Mouse (Mus musculus) cerebellum, adult 2 months (tissue): ENCODE results near the gene Fam213b. TPM values are rescaled to one million over a fixed set of nuclear protein-coding genes. Genes with fewer than 3 reads are reported as not detected.

Experiments
- DNase-seq, 2 experiments: peaks; one replicate each; pipeline ENCODE4 v3.0.0; 2021
- H3K27ac ChIP-seq: fragments of 200-500 bp; 2 replicates; pipeline ENCODE4 v1.5.1; 2012; ENCODE audit warnings: low read length, control low read depth, inconsistent platforms; ENCODE audit not compliant: insufficient read depth
- H3K27me3 ChIP-seq: fragments of 200-500 bp; 2 replicates; pipeline ENCODE4 v1.6.1; 2012; ENCODE audit warnings: inconsistent platforms, mild to moderate bottlenecking, low read length, moderate library complexity; ENCODE audit not compliant: control insufficient read depth, insufficient read depth
- H3K4me1 ChIP-seq: fragments of 200-500 bp; 2 replicates; pipeline ENCODE4 v1.6.1; 2011; ENCODE audit warnings: low read length; ENCODE audit not compliant: control insufficient read depth, insufficient read depth
- H3K4me3 ChIP-seq: fragments of 200-500 bp; replicated peaks from 2 replicates; pipeline ENCODE3; 2011; ENCODE audit warnings: mild to moderate bottlenecking, low read depth, low read length, control low read depth; ENCODE audit not compliant: insufficient read depth
- CTCF ChIP-seq: fragments of 200-500 bp; IDR thresholded peaks from 2 replicates; pipeline ENCODE4 v1.5.1; 2011; ENCODE audit warnings: low read depth, mild to moderate bottlenecking, control low read depth, low read length, moderate library complexity, borderline replicate concordance; ENCODE audit not compliant: insufficient read depth
- POLR2A ChIP-seq: fragments of 200-500 bp; IDR thresholded peaks from 2 replicates; pipeline ENCODE4 v1.6.1; 2011; ENCODE audit warnings: low read length, control low read depth, borderline replicate concordance; ENCODE audit not compliant: insufficient read depth
- WGBS: fragments of 180-500 bp; shearing (Covaris S2); methylation state at CpG from one replicate; pipeline ENCODE4 v1.1.7; 2018; 5-methylcytosine and 5-hydroxymethylcytosine counted together
- polyA plus RNA-seq: library from polyadenylated mRNA; depleted of rRNA; stranded (reverse); fragments of >200 nt; gene quantifications from 2 replicates; pipeline ENCODE4 v1.2.3, GENCODE M21; 2012

Fam213b gene
- polyA plus RNA-seq, 1 experiment, result 180 TPM

DNA sequence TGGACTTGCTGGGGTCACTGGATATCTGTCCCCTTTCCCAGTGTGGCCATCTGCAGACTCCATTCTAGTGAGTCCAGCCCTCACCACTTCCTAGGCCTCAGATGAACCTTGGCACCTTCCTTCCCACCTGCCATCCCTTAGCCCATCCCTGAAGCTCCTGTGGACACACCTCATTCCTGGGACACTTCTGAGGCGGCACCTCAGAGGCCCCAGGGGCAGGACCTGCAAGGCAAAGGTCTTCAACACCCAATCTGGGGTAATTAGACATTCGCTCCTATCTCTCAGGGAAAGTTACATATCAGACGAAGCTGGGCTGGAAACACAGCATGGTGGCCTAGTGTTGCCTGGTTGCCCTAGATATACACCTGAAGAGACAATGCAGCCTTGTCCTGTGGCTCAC lies 15.8 kb upstream of the Fam213b start:
- WGBS, result 80% methylated on average over 3 of the region's 3 CpGs
- no peak overlapping the region for H3K4me3 ChIP-seq
- no peaks in the 10 kb centered on the region for H3K27me3 ChIP-seq
- no peak for DNase-seq
- TF ChIP-seq CTCF, result no peak
- no peak for TF ChIP-seq POLR2A
- H3K4me1 ChIP-seq, result no peaks in the 10 kb centered on the region
- H3K27ac ChIP-seq, result no peak overlapping the region

DNA sequence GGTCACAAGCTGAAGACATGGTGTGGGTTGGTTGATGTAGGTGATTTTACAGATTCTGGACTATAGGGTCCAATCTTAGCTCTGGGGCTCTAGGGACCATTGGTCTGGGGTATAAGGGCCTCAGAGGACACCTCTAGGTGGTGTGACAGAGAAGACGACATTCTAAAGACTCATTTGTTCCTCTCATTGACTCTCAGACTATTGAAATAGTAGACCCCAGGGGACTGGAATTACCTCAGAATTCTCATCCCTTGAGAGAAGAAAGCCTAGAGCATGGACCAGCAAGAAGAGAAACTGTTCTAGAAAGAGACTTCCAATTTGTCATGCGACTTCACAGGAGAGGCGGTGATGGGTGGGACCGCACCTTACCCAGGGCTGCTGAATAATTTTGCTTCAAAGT lies 15.3 kb upstream of the Fam213b start:
- H3K4me3 ChIP-seq, result no peak overlapping the region
- no peak for DNase-seq
- no peaks in the 10 kb centered on the region for H3K4me1 ChIP-seq
- no peak for TF ChIP-seq POLR2A
- no peak for TF ChIP-seq CTCF
- no peak overlapping the region for H3K27ac ChIP-seq
- H3K27me3 ChIP-seq, result no peaks in the 10 kb centered on the region
- 95% methylated on average over 4 of the region's 4 CpGs for WGBS

DNA sequence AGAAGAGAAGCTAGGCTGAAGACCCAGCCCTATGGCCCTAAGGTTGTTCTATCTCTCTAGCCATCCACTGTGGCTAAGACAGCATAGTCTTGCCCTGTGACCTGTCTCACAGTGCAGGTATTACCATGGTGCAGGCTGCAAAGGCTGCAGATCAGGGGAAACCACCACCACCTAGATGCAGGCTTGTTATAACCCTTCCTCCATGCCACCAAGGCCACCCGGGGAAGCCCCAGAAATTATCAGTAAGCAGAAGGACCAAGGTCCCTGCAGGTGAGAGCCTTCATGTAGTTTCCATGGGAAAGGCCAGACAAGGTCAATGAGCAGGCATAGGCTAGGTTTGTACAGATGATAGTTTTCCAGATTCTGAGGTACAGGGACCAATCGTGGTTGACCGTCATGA lies 14.9 kb upstream of the Fam213b start:
- Histone ChIP-seq H3K27ac (no peak overlapping the region), H3K4me1 (no peaks in the 10 kb centered on the region), H3K4me3 (no peak overlapping the region), H3K27me3 (no peaks in the 10 kb centered on the region)
- TF ChIP-seq CTCF (no peak), POLR2A (no peak)
- no peak for DNase-seq
- WGBS, result 94% methylated on average over 3 of the region's 3 CpGs

DNA sequence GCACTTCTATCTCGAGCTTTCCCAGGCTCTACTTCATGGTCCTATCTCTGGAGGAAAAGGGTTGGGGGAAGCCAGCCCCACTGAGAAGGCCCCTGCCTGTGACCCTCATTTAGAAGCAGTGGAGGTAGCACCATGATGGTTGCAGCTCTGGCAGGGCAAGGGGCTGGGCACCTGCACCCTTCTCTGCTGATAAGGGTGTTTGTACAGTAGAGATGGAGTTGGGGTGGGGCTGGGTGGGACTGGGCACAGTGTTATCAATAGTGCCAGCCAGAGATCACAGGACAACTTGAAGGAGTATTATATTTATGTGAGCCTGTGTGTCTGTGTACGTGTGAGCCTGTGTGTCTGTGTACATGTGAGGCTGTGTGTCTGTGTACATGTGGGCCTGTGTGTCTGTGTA lies 12.7 kb upstream of the Fam213b start:
- TF ChIP-seq CTCF (no peak), POLR2A (no peak)
- 80% methylated on average over 2 of the region's 2 CpGs for WGBS
- H3K27me3 ChIP-seq, result no peaks in the 10 kb centered on the region
- H3K27ac ChIP-seq, result no peak overlapping the region
- no peak for DNase-seq
- H3K4me3 ChIP-seq, result no peak overlapping the region
- peaks cover 4% of the 10 kb centered on the region; the same call in 1 of the 2 replicates for H3K4me1 ChIP-seq

DNA sequence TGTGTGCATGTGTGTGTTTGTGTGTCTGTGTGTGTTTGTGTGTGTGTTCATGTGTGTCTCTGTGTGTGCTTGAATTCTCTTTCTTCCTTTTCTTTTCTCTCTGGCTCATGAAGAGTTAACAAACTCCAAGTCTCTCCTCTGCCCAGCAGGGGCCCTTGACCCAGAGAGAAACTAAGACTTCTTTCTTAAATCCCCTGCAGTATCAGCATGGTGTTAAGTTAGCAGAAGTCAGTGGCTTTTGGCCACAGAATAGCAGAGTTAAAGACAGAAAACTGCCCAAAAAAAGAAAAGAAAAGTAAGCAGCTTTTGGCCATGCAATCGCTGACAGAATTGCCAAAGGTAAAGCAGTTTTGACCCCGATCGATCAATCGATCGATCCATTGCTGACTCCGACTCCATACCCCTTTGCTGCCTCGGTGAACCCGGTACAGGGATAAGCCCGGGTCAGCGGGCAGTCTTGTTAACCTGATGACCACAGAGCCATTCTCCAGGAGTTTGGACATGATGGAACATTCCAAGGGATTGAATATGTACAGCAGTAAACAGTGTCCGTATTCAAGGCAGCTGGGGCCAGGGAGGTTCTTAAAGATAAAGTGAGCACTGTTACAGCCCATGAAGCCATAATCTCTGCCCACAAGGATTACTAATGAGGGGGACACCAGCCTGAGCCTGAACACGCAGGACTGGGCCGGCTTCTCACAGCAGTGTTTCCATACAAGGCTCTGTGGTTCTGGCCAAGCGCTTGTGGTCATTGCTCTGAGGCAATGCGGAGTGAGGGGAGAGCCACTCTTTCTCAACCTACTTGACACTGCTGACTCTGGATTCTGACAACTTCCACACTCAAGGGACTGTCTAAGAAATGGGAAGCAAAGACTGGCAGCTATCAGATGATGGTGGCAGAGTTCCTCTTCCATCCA lies 11.9 kb upstream of the Fam213b start:
- no peak for TF ChIP-seq CTCF
- no peak for TF ChIP-seq POLR2A
- WGBS, result 28% methylated on average over 15 of the region's 15 CpGs
- DNase-seq, result no peak
- peaks cover 4% of the 10 kb centered on the region; the same call in 1 of the 2 replicates for H3K4me1 ChIP-seq
- no peak overlapping the region for H3K27ac ChIP-seq
- no peak overlapping the region for H3K4me3 ChIP-seq
- no peaks in the 10 kb centered on the region for H3K27me3 ChIP-seq

DNA sequence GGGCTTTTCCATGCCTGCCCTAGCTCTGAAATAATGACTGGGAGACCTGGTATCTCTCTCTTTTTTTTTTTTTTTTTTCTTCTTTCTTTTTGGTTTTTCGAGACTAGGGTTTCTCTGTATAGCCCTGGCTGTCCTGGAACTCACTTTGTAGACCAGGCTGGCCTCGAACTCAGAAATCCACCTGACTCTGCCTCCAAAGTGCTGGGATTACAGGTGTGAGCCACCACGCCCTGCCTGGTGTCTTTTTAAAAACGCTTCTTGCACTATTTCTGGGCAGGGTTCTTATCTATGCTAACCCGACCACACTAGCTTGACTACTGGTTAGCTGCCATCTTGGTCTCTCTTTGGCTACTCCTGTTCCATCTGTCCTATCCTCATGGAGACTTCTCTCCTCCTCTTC lies 9.6 kb upstream of the Fam213b start:
- TF ChIP-seq POLR2A (no peak), CTCF (no peak)
- no peak for DNase-seq
- Histone ChIP-seq H3K4me3 (no peak overlapping the region), H3K4me1 (peaks cover 4% of the 10 kb centered on the region; the same call in 1 of the 2 replicates), H3K27me3 (no peaks in the 10 kb centered on the region), H3K27ac (no peak overlapping the region)
- 88% methylated on average over 5 of the region's 5 CpGs for WGBS

DNA sequence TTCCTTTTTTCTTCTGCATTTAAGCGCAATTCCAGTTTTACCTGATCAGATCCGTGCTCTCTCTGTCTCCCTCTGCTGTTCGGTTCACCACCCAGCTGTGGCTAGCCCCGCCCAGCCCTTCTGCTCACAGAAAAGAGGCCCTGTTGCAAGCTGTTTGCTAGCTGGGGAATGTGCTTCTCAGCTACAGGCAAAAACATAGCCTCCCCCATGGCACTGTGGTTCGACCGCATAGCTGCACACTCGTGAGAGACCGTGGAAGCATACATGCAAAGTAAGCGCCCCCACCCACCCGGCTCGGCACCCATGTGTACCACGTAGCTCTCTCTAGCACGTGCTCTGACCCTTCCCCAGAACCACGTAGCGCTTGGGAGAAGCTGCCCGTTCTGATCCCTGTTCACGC lies 8.9 kb upstream of the Fam213b start:
- 39% methylated on average over 17 of the region's 17 CpGs for WGBS
- TF ChIP-seq CTCF (peak; percentile 87), POLR2A (no peak)
- Histone ChIP-seq H3K27me3 (no peaks in the 10 kb centered on the region), H3K4me3 (peak overlapping the region; percentile 28), H3K4me1 (peaks cover 4% of the 10 kb centered on the region; the same call in 1 of the 2 replicates), H3K27ac (no peak overlapping the region)
- DNase-seq, result peak; percentile 71 to 73

DNA sequence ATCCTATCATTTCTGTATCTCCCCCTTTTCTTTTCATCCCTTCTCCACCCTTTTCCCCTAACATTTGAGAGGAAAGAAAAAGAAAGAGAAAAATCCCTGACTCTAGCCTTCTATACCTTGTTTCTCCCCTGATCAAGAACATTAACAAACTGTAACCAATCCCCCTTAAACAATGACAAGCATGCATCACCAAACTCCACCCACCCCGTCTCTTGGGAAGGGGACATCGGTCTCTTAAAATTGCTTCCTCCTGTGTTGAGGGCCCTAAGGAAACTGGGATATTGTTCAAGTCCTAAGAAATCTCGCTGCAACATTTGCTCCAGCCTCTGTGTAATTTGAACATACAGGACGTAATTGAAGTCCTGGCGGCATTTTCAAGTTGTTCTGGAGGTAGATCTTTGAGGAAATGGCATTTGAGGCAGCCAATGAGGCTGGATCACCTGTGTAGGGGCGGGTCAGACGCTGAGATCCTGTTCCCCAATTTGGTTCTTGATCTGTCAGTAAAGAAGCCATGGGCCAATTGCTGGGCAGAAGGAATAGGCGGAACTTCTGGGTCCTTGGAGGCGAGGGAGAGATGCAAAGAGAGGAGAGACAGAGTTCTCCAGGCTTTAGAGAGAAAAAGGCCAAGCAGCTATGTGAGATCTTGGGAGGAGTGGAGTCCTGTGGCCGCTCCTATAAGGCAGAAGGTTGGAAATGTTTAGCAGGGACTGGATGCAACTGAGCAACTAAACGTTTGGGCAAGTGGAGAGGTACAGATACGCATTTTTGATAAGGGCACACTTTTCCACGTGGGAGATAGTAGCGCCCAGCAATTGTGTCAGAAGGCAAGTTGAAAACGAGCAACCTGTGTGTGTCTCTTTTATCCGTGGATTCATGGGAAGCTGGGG lies 5.5 kb upstream of the Fam213b start:
- 6% methylated on average over 16 of the region's 16 CpGs for whole genome bisulfite sequencing
- DNase-seq, result peak; percentile 88 to 90
- TF ChIP-seq CTCF (no peak), POLR2A (no peak)
- no peak overlapping the region for H3K27ac ChIP-seq
- H3K4me1 ChIP-seq, result peaks cover 4% of the 10 kb centered on the region; the same call in 1 of the 2 replicates
- peak overlapping the region; percentile 65 for H3K4me3 ChIP-seq
- no peaks in the 10 kb centered on the region for H3K27me3 ChIP-seq
